Mouse (Mus musculus): ENCODE data around the gene Vcl.

- TF ChIP-seq CTCF (IDR thresholded peaks at IDR 0.05; ENCODE audit: low read depth, low read length) = no peak
- TF ChIP-seq POLR2A (IDR thresholded peaks at IDR 0.05; ENCODE audit: extremely low read depth, insufficient read depth, low read length) = no peak
Measured at GRCm38 (mm10) chr14:20929814-20930434, 726 bp downstream of the Vcl start.
